Comparison of ENCODE assay signal across 8 mouse cellular contexts in genomic region chr4:116222843-116223119, GRCm38 (mm10). TPM values are rescaled to one million over a fixed set of nuclear protein-coding genes. Genes with fewer than 3 reads are reported as not detected.
DNase-seq lines count a peak whose midpoint lies in the region; ATAC-seq lines count a peak whose summit lies in the region.

No protein-coding gene starts in this region.

- no peak for DNase-seq in kidney, postnatal 36 days
- DNase-seq in embryonic facial prominence, embryonic 10.5 days (ENCODE audit: low spot score), result no peak
- DNase-seq in frontal cortex, postnatal 14 days (ENCODE audit: low spot score in 2 of 2), result no peak
- DNase-seq in spleen, postnatal 14 days (ENCODE audit: low spot score in 2 of 2), result no peak
- no peak for DNase-seq in lung, postnatal 36 days

- H3K27ac ChIP-seq in kidney, embryonic 14.5 days (ENCODE audit: low read depth, low read length), result no peak overlapping the region; the same call in 1 of the 2 replicates
- peak overlapping the region; percentile 99 for H3K27ac ChIP-seq in embryonic facial prominence, embryonic 10.5 days (replicated peaks)
- peak overlapping the region; percentile 100 for H3K27ac ChIP-seq in hindbrain, embryonic 15.5 days (replicated peaks)
- H3K27ac ChIP-seq in midbrain, embryonic 15.5 days, result peak overlapping the region; percentile 100

- H3K4me3 ChIP-seq in kidney, embryonic 14.5 days (ENCODE audit: low read length), result peak overlapping the region; percentile 77
- H3K4me3 ChIP-seq in embryonic facial prominence, embryonic 10.5 days, result peak overlapping the region; percentile 75
- H3K4me3 ChIP-seq in hindbrain, embryonic 15.5 days, result peak overlapping the region; percentile 63
- H3K4me3 ChIP-seq in midbrain, embryonic 15.5 days, result peak overlapping the region; percentile 88

- WGBS in kidney, embryonic 14.5 days, result 3% methylated on average over 6 of the region's 6 CpGs
- 6% methylated on average over 6 of the region's 6 CpGs for WGBS in embryonic facial prominence, embryonic 10.5 days
- 2% methylated on average over 6 of the region's 6 CpGs for WGBS in hindbrain, embryonic 15.5 days
- 3% methylated on average over 6 of the region's 6 CpGs for WGBS in midbrain, embryonic 15.5 days

- H3K4me2 ChIP-seq in kidney, embryonic 14.5 days (replicated peaks; ENCODE audit: low read depth, low read length), result peak overlapping the region; percentile 38
- H3K4me2 ChIP-seq in hindbrain, embryonic 15.5 days, result peak overlapping the region; percentile 70
- H3K4me2 ChIP-seq in midbrain, embryonic 15.5 days, result peak overlapping the region; percentile 56

- ATAC-seq in kidney, embryonic 14.5 days (ENCODE audit: low FRiP score, low TSS enrichment), result no peak
- ATAC-seq in hindbrain, embryonic 15.5 days (ENCODE audit: low FRiP score, low read depth), result no peak
- ATAC-seq in midbrain, embryonic 15.5 days (replicated peaks), result no peak

- H3K9ac ChIP-seq in kidney, embryonic 14.5 days (ENCODE audit: low read depth, low read length), result peak overlapping the region; percentile 94
- peak overlapping the region; percentile 79 for H3K9ac ChIP-seq in hindbrain, embryonic 15.5 days
- peak overlapping the region; percentile 95 for H3K9ac ChIP-seq in midbrain, embryonic 15.5 days

- H3K4me1 ChIP-seq in kidney, embryonic 14.5 days (ENCODE audit: control insufficient read depth, insufficient read depth, low read length), result peaks cover 6% of the 10 kb centered on the region; the same call in 1 of the 2 replicates
- peaks cover 19% of the 10 kb centered on the region for H3K4me1 ChIP-seq in embryonic facial prominence, embryonic 10.5 days
- H3K4me1 ChIP-seq in hindbrain, embryonic 15.5 days (replicated peaks), result peaks cover 16% of the 10 kb centered on the region
- H3K4me1 ChIP-seq in midbrain, embryonic 15.5 days, result peaks cover 19% of the 10 kb centered on the region

- no peaks in the 10 kb centered on the region for H3K27me3 ChIP-seq in kidney, embryonic 14.5 days (ENCODE audit: control insufficient read depth, insufficient read depth, low read length)
- no peaks in the 10 kb centered on the region for H3K27me3 ChIP-seq in embryonic facial prominence, embryonic 10.5 days (replicated peaks; ENCODE audit: low read depth, poor library complexity, severe bottlenecking)
- H3K27me3 ChIP-seq in hindbrain, embryonic 15.5 days, result no peaks in the 10 kb centered on the region
- H3K27me3 ChIP-seq in midbrain, embryonic 15.5 days (replicated peaks), result no peaks in the 10 kb centered on the region

- no peaks in the 10 kb centered on the region for H3K36me3 ChIP-seq in kidney, embryonic 14.5 days (ENCODE audit: control insufficient read depth, insufficient read depth, low read length)
- H3K36me3 ChIP-seq in embryonic facial prominence, embryonic 10.5 days (replicated peaks), result 0 out of 2 replicates have a peak, but pooled peaks cover 6% of the 10 kb centered on the region
- no peaks in the 10 kb centered on the region for H3K36me3 ChIP-seq in hindbrain, embryonic 15.5 days
- no peaks in the 10 kb centered on the region for H3K36me3 ChIP-seq in midbrain, embryonic 15.5 days (replicated peaks)

- no peaks in the 10 kb centered on the region for H3K9me3 ChIP-seq in kidney, embryonic 14.5 days (ENCODE audit: control insufficient read depth, low read length)
- H3K9me3 ChIP-seq in embryonic facial prominence, embryonic 10.5 days, result no peaks in the 10 kb centered on the region
- no peaks in the 10 kb centered on the region for H3K9me3 ChIP-seq in hindbrain, embryonic 15.5 days
- H3K9me3 ChIP-seq in midbrain, embryonic 15.5 days, result no peaks in the 10 kb centered on the region

RNA-seq across cellular contexts. Expression of gene Pik3r3, which starts 1.4 kb away (rescaled TPM):
- polyA plus RNA-seq in kidney, embryonic 14.5 days (2014; fragmentation: Nextera tagmentation; extraction: Ambion mirVana), result 19.9 and 27.6 TPM in 2 replicates
- 43.7 and 45.7 TPM in 2 replicates for polyA plus RNA-seq in embryonic facial prominence, embryonic 10.5 days (2016; fragmentation: Nextera tagmentation; extraction: Ambion mirVana)
- polyA plus RNA-seq in hindbrain, embryonic 15.5 days (2015; fragmentation: Nextera tagmentation; extraction: Ambion mirVana), result 55.5 and 58.4 TPM in 2 replicates
- 81.1 and 89.7 TPM in 2 replicates for polyA plus RNA-seq in midbrain, embryonic 15.5 days (2015; fragmentation: Nextera tagmentation; extraction: Ambion mirVana)

RNA-seq across cellular contexts. Expression of gene Gm49337, which starts 49.6 kb away (rescaled TPM):
- polyA plus RNA-seq in kidney, embryonic 14.5 days (2014; fragmentation: Nextera tagmentation; extraction: Ambion mirVana), result not detected in 2 replicates
- polyA plus RNA-seq in embryonic facial prominence, embryonic 10.5 days (2016; fragmentation: Nextera tagmentation; extraction: Ambion mirVana), result not detected in 2 replicates
- not detected in 2 replicates for polyA plus RNA-seq in hindbrain, embryonic 15.5 days (2015; fragmentation: Nextera tagmentation; extraction: Ambion mirVana)
- polyA plus RNA-seq in midbrain, embryonic 15.5 days (2015; fragmentation: Nextera tagmentation; extraction: Ambion mirVana), result not detected in 2 replicates

RNA-seq across cellular contexts. Expression of gene 1700042G07Rik, which starts 49.6 kb away (rescaled TPM):
- polyA plus RNA-seq in kidney, embryonic 14.5 days (2014; fragmentation: Nextera tagmentation; extraction: Ambion mirVana), result not detected in 2 replicates
- not detected in 2 replicates for polyA plus RNA-seq in embryonic facial prominence, embryonic 10.5 days (2016; fragmentation: Nextera tagmentation; extraction: Ambion mirVana)
- not detected in 2 replicates for polyA plus RNA-seq in hindbrain, embryonic 15.5 days (2015; fragmentation: Nextera tagmentation; extraction: Ambion mirVana)
- polyA plus RNA-seq in midbrain, embryonic 15.5 days (2015; fragmentation: Nextera tagmentation; extraction: Ambion mirVana), result not detected in 2 replicates

RNA-seq across cellular contexts. Expression of gene Tspan1, which starts 55.4 kb away (rescaled TPM):
- polyA plus RNA-seq in kidney, embryonic 14.5 days (2014; fragmentation: Nextera tagmentation; extraction: Ambion mirVana), result 0.50 and 0.89 TPM in 2 replicates
- polyA plus RNA-seq in embryonic facial prominence, embryonic 10.5 days (2016; fragmentation: Nextera tagmentation; extraction: Ambion mirVana), result 0.11 and 0.24 TPM in 2 replicates
- 0.21 TPM in 1 of 2 replicates, not detected in the other for polyA plus RNA-seq in hindbrain, embryonic 15.5 days (2015; fragmentation: Nextera tagmentation; extraction: Ambion mirVana)
- 0.22 and 0.26 TPM in 2 replicates for polyA plus RNA-seq in midbrain, embryonic 15.5 days (2015; fragmentation: Nextera tagmentation; extraction: Ambion mirVana)
